Mouse (Mus musculus) liver, adult 2 months (tissue): ENCODE measurements around the gene Dalrd3.

ENCODE experiments used
- CTCF ChIP-seq: fragments of 200-500 bp; IDR thresholded peaks from 2 replicates; pipeline ENCODE4 v1.5.1; 2011; ENCODE audit warnings: low read depth, low read length, control low read depth
- POLR2A ChIP-seq: fragments of 200-500 bp; IDR thresholded peaks from 2 replicates; pipeline ENCODE4 v1.6.1; 2011; ENCODE audit warnings: low read length, control low read depth; ENCODE audit not compliant: insufficient read depth; ENCODE audit errors: extremely low read depth

- TF ChIP-seq POLR2A (no peak), CTCF (no peak)
These were observed 1.8 kb downstream of the Dalrd3 start for GRCm38 (mm10) chr9:108571401-108571973.
